Mouse (Mus musculus) neural tube, embryonic 14.5 days (tissue): ENCODE results near the gene Prkaa1. TPM values are rescaled to one million over a fixed set of nuclear protein-coding genes. Genes with fewer than 3 reads are reported as not detected.
"Not testable (repeated sequence)": the region's sequence is repeated elsewhere in the genome, so short reads cannot be mapped to it uniquely, and the experiment has no call there.

Source experiments
- ATAC-seq: fragments of 200-750 bp; cut with Nextera tagmentation; 2 replicates; pipeline ENCODE4 v1.8.0; 2017; ENCODE audit warnings: low read depth, mild to moderate bottlenecking, moderate TSS enrichment, moderate library complexity
- H3K27ac ChIP-seq: fragments of 300-500 bp; sonication (generic); 2 replicates; pipeline ENCODE4 v1.5.1; 2014; ENCODE audit warnings: low read depth, mild to moderate bottlenecking, control low read depth, low read length, moderate library complexity, mixed read lengths
- H3K27me3 ChIP-seq: fragments of 300-500 bp; sonication (generic); 2 replicates; pipeline ENCODE4 v1.6.1; 2014; ENCODE audit warnings: low read length; ENCODE audit not compliant: control insufficient read depth, insufficient read depth
- H3K36me3 ChIP-seq: fragments of 300-500 bp; sonication (generic); 2 replicates; pipeline ENCODE4 v1.6.1; 2014; ENCODE audit warnings: low read length, mixed read lengths; ENCODE audit not compliant: control insufficient read depth, insufficient read depth
- H3K4me1 ChIP-seq: fragments of 300-500 bp; sonication (generic); 2 replicates; pipeline ENCODE4 v1.6.1; 2014; ENCODE audit warnings: low read length; ENCODE audit not compliant: control insufficient read depth, insufficient read depth
- H3K4me2 ChIP-seq: fragments of 300-500 bp; sonication (generic); 2 replicates; pipeline ENCODE4 v1.6.1; 2014; ENCODE audit warnings: mild to moderate bottlenecking, low read depth, low read length, control low read depth
- H3K4me3 ChIP-seq: fragments of 300-500 bp; sonication (generic); 2 replicates; pipeline ENCODE4 v1.5.1; 2014; ENCODE audit warnings: low read depth, low read length, control low read depth, mixed read lengths
- H3K9ac ChIP-seq: fragments of 300-500 bp; sonication (generic); replicated peaks from 2 replicates; pipeline ENCODE4 v1.6.1; 2014; ENCODE audit warnings: low read depth, mild to moderate bottlenecking, control low read depth, low read length, mixed read lengths
- H3K9me3 ChIP-seq: fragments of 300-500 bp; sonication (generic); 2 replicates; pipeline ENCODE4 v1.6.1; 2016; ENCODE audit warnings: low read length; ENCODE audit not compliant: control insufficient read depth
- WGBS: fragments of 180-500 bp; shearing (Covaris S2); extraction: QIAGEN DNeasy Blood & Tissue Kit; methylation state at CpG from one replicate; pipeline ENCODE4 v1.1.7; 2014; 5-methylcytosine and 5-hydroxymethylcytosine counted together
- polyA plus RNA-seq: library from polyadenylated mRNA; unstranded; fragments of >200 nt; fragmentation: Nextera tagmentation; extraction: Ambion mirVana; gene quantifications from 2 replicates; pipeline ENCODE4 v1.2.1, GENCODE M21; 2014

Gene Prkaa1
- polyA plus RNA-seq, 1 experiment from 2014 or later, result 21.1 TPM

GRCm38 (mm10) chr15:5194931-5195330 is 51.3 kb downstream of the Prkaa1 start:
- Histone ChIP-seq H3K4me2 (no peak overlapping the region), H3K27ac (no peak overlapping the region), H3K4me3 (no peak overlapping the region), H3K9ac (no peak overlapping the region), H3K4me1 (no peaks in the 10 kb centered on the region), H3K36me3 (peaks cover 4% of the 10 kb centered on the region; the same call in 1 of the 2 replicates), H3K27me3 (no peaks in the 10 kb centered on the region), H3K9me3 (no peaks in the 10 kb centered on the region)
- no peak for ATAC-seq
- WGBS, result 87% methylated on average over 9 of the region's 9 CpGs

DNA sequence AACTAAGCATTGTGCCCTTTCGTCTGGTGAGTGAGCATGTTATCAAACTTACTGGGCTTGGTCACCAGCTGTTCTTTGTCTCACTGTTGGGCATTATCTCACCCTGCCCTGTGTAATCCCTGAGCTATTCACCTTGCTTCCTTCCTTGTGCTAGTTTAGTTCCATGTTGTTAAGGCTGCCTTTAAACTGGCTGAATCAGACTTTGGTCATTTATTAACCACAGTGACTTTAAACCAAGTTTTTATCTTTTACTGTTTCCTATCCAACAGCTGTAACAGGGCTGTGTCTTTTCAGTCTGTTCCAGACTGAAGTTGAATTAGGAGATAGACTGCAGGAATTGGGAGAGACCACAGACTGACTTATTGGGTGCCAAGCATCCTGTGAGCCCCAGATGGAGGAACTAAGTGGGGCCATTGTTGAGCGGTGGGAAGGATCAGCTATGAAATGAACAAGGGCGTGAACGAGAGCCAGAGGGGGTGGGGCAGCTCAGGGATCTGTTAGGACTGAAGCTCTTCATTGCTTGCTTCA is 52.4 kb downstream of the Prkaa1 start:
- Histone ChIP-seq H3K27me3 (no peaks in the 10 kb centered on the region), H3K27ac (no peak overlapping the region), H3K36me3 (no peaks in the 10 kb centered on the region), H3K4me2 (no peak overlapping the region), H3K9ac (no peak overlapping the region), H3K4me1 (no peaks in the 10 kb centered on the region), H3K9me3 (no peaks in the 10 kb centered on the region), H3K4me3 (no peak overlapping the region)
- WGBS, result 42% methylated on average over 4 of the region's 4 CpGs
- no peak for ATAC-seq

DNA sequence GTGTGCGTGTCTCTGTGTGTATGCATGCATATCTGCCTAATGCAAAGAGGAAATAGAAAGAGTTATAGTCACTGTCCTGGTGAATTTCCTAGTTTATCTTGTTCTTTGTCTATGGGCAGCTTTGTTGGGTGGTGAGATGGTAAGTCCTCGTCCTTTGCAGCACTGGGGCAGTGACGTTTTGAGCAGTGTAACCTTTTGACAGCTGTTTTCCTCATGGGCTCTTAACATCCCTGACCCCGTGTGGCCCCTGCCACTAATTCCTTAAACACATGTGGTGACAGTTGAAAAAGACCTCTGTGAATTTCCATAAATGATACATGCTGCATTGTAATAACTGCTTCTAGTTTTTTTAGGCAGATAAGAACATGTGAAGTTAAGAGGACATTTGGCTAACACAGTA is 53.0 kb downstream of the Prkaa1 start:
- Histone ChIP-seq H3K9ac (no peak overlapping the region), H3K4me3 (no peak overlapping the region), H3K4me1 (no peaks in the 10 kb centered on the region), H3K9me3 (no peaks in the 10 kb centered on the region), H3K27ac (no peak overlapping the region), H3K4me2 (no peak overlapping the region), H3K36me3 (no peaks in the 10 kb centered on the region), H3K27me3 (no peaks in the 10 kb centered on the region)
- ATAC-seq, result no peak
- 78% methylated on average over 4 of the region's 4 CpGs for WGBS

DNA sequence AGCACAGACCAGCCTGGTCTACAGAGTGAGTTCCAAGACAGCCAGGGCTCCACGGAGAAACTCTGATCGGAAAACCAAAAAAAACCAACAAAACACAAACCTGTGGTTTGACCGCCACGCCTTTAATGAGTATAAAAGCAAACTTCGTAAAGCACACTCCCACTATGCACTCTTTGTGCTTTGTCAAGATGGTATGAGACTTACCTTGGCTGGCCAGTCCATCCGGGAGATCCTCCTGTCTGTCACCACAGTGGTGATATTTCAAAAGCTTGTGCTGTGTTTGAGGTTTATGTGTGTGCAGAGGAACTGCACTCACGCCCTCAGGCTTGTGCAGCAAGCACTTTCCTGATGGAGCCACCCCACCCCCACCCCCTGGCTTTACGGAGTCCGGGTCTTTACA is 61.6 kb downstream of the Prkaa1 start:
- H3K9me3 ChIP-seq, result no peaks in the 10 kb centered on the region
- 87% methylated on average over 9 of the region's 9 CpGs for WGBS
- H3K4me2 ChIP-seq, result no peak overlapping the region
- no peak overlapping the region for H3K4me3 ChIP-seq
- no peak overlapping the region for H3K9ac ChIP-seq
- H3K36me3 ChIP-seq, result no peaks in the 10 kb centered on the region; the same call in 1 of the 2 replicates
- no peak overlapping the region for H3K27ac ChIP-seq
- H3K4me1 ChIP-seq, result no peaks in the 10 kb centered on the region
- H3K27me3 ChIP-seq, result no peaks in the 10 kb centered on the region
- ATAC-seq, result no peak; the same call in 1 of the 2 replicates

GRCm38 (mm10) chr15:5209116-5209515 is 65.5 kb downstream of the Prkaa1 start:
- no peak overlapping the region for H3K9ac ChIP-seq
- H3K36me3 ChIP-seq, result no peaks in the 10 kb centered on the region; the same call in 1 of the 2 replicates
- 98% methylated on average over 3 of the region's 3 CpGs for WGBS
- H3K9me3 ChIP-seq, result no peaks in the 10 kb centered on the region
- no peaks in the 10 kb centered on the region for H3K27me3 ChIP-seq
- ATAC-seq, result no peak
- H3K4me1 ChIP-seq, result no peaks in the 10 kb centered on the region
- no peak overlapping the region for H3K4me3 ChIP-seq
- no peak overlapping the region for H3K4me2 ChIP-seq
- H3K27ac ChIP-seq, result no peak overlapping the region

DNA sequence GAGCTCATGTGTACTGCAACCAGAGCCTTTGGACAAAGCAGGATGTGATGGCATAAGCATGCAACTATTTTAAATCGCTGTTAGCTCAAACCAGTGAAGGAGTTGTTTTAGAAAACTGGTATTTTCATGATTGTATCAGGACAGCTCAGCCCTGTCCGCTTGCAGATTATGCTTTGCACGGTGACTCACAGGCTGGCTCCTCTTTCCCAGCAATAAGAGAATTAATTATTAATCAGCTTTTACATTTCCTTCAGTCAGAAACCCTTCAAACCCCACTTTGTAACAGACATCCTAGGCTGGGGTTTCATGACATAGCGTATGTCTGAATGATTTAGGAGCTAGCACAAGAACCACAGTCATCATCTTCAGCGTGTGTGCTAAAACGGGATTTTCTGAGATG is 76.8 kb downstream of the Prkaa1 start:
- ATAC-seq, result peak; percentile 69; the same call in 1 of the 2 replicates
- no peaks in the 10 kb centered on the region for H3K36me3 ChIP-seq
- H3K4me3 ChIP-seq, result no peak overlapping the region
- H3K9ac ChIP-seq, result no peak overlapping the region
- H3K4me1 ChIP-seq, result no peaks in the 10 kb centered on the region
- H3K4me2 ChIP-seq, result no peak overlapping the region
- no peaks in the 10 kb centered on the region for H3K27me3 ChIP-seq
- 76% methylated on average over 6 of the region's 6 CpGs for WGBS
- H3K27ac ChIP-seq, result no peak overlapping the region
- H3K9me3 ChIP-seq, result no peaks in the 10 kb centered on the region

- 89% methylated on average over 10 of the region's 10 CpGs for WGBS
- H3K4me2 ChIP-seq, H3K9me3 ChIP-seq, H3K9ac ChIP-seq, H3K4me1 ChIP-seq, H3K27me3 ChIP-seq, ATAC-seq, H3K27ac ChIP-seq, H3K36me3 ChIP-seq, H3K4me3 ChIP-seq: not testable (repeated sequence)
These were observed 87.1 kb downstream of the Prkaa1 start for GRCm38 (mm10) chr15:5230746-5231145.

Other genes with a start within 250 kb of the Prkaa1 start
- gene Mroh2b, start 245.1 kb upstream of the Prkaa1 start, polyA plus RNA-seq, result not detected in 2 replicates
- not detected in 2 replicates for gene C7, start 80.1 kb upstream of the Prkaa1 start, polyA plus RNA-seq
- 0.32 and 0.55 TPM in 2 replicates for gene Card6, start 35.3 kb upstream of the Prkaa1 start, polyA plus RNA-seq
- gene Rpl37, start 27.2 kb upstream of the Prkaa1 start, polyA plus RNA-seq, result 366 and 376 TPM in 2 replicates
- 58.6 and 63.3 TPM in 2 replicates for gene Ttc33, start 41.7 kb downstream of the Prkaa1 start, polyA plus RNA-seq
- gene Ptger4, start 100.3 kb downstream of the Prkaa1 start, polyA plus RNA-seq, result 5.8 and 5.9 TPM in 2 replicates